Mouse (Mus musculus) bone marrow, adult 2 months (tissue): ENCODE results near the gene Erc2. TPM values are rescaled to one million over a fixed set of nuclear protein-coding genes. Genes with fewer than 3 reads are reported as not detected.

Experiments used
- H3K27ac ChIP-seq: fragments of 200-500 bp; 2 replicates; pipeline ENCODE4 v1.5.1; 2012; ENCODE audit warnings: low read depth, mild to moderate bottlenecking, control low read depth, inconsistent platforms, low read length; ENCODE audit not compliant: control insufficient read depth, poor library complexity, insufficient read depth
- H3K4me1 ChIP-seq: fragments of 200-500 bp; 2 replicates; pipeline ENCODE4 v1.6.1; 2011; ENCODE audit warnings: low read length; ENCODE audit not compliant: control insufficient read depth, insufficient read depth
- H3K4me3 ChIP-seq: fragments of 200-500 bp; replicated peaks from 2 replicates; pipeline ENCODE3; 2011; ENCODE audit warnings: mild to moderate bottlenecking, low read depth, low read length, control low read depth; ENCODE audit not compliant: control insufficient read depth
- CTCF ChIP-seq: fragments of 200-500 bp; IDR thresholded peaks from 2 replicates; pipeline ENCODE4 v1.5.1; 2011; ENCODE audit warnings: low read length, control low read depth; ENCODE audit not compliant: control insufficient read depth, insufficient read depth
- POLR2A ChIP-seq: fragments of 200-500 bp; IDR thresholded peaks from 2 replicates; pipeline ENCODE4 v1.6.1; 2011; ENCODE audit warnings: low read depth, mild to moderate bottlenecking, control low read depth, low read length, borderline replicate concordance; ENCODE audit not compliant: control insufficient read depth
- WGBS: fragments of 180-500 bp; shearing (Covaris S2); methylation state at CpG from one replicate; pipeline ENCODE4 v1.1.7; 2018; 5-methylcytosine and 5-hydroxymethylcytosine counted together
- polyA plus RNA-seq: library from polyadenylated mRNA; stranded (reverse); fragments of >200 nt; gene quantifications from 2 replicates; pipeline ENCODE4 v1.2.4, GENCODE M21; 2011; ENCODE audit warnings: low replicate concordance; ENCODE audit not compliant: missing spikeins, insufficient read depth, insufficient read length

Gene Erc2
- polyA plus RNA-seq, 1 experiment = not detected

- Histone ChIP-seq H3K4me3 (no peak overlapping the region), H3K27ac (no peak overlapping the region), H3K4me1 (no peaks in the 10 kb centered on the region; the same call in 1 of the 2 replicates)
- 76% methylated on average over 6 of the region's 6 CpGs for WGBS
- TF ChIP-seq CTCF = no peak
- TF ChIP-seq POLR2A = no peak
Measured at GRCm38 (mm10) chr14:27973701-27974100, 351.5 kb downstream of the Erc2 start.

- 73% methylated on average over 1 of the region's 1 CpGs for WGBS
- H3K27ac ChIP-seq = no peak overlapping the region
Measured at GRCm38 (mm10) chr14:27975661-27976060, 353.4 kb downstream of the Erc2 start.

GRCm38 (mm10) chr14:27984758-27985157 is 362.5 kb downstream of the Erc2 start:
- WGBS = 77% methylated on average over 3 of the region's 3 CpGs
- TF ChIP-seq CTCF (no peak), POLR2A (no peak)
- Histone ChIP-seq H3K4me3 (no peak overlapping the region), H3K4me1 (no peaks in the 10 kb centered on the region), H3K27ac (no peak overlapping the region)

More at GRCm38 (mm10) chr14:27975661-27976060, 353.4 kb downstream of the Erc2 start:
- TF ChIP-seq CTCF = no peak
- no peak for TF ChIP-seq POLR2A
- no peaks in the 10 kb centered on the region; the same call in 1 of the 2 replicates for H3K4me1 ChIP-seq
- H3K4me3 ChIP-seq = no peak overlapping the region

- TF ChIP-seq CTCF = no peak
- no peak for TF ChIP-seq POLR2A
- no peak overlapping the region for H3K27ac ChIP-seq
- WGBS = 73% methylated on average over 5 of the region's 5 CpGs
- H3K4me1 ChIP-seq = no peaks in the 10 kb centered on the region
- H3K4me3 ChIP-seq = no peak overlapping the region
Measured at GRCm38 (mm10) chr14:27985201-27985600, 363.0 kb downstream of the Erc2 start.

GRCm38 (mm10) chr14:27987422-27987821 is 365.2 kb downstream of the Erc2 start:
- Histone ChIP-seq H3K4me1 (no peaks in the 10 kb centered on the region), H3K27ac (no peak overlapping the region), H3K4me3 (no peak overlapping the region)
- 86% methylated on average over 1 of the region's 1 CpGs for WGBS
- TF ChIP-seq CTCF (no peak), POLR2A (no peak)

GRCm38 (mm10) chr14:27998551-27998950 is 376.3 kb downstream of the Erc2 start:
- WGBS = 47% methylated on average over 3 of the region's 3 CpGs
- Histone ChIP-seq H3K4me3 (no peak overlapping the region), H3K4me1 (no peaks in the 10 kb centered on the region), H3K27ac (no peak overlapping the region)
- no peak for TF ChIP-seq CTCF
- no peak for TF ChIP-seq POLR2A

- Histone ChIP-seq H3K27ac (no peak overlapping the region), H3K4me3 (no peak overlapping the region), H3K4me1 (no peaks in the 10 kb centered on the region)
- TF ChIP-seq POLR2A = no peak
- 36% methylated on average over 4 of the region's 4 CpGs for WGBS
Measured at GRCm38 (mm10) chr14:28004023-28004422, 381.8 kb downstream of the Erc2 start.

- Histone ChIP-seq H3K27ac (no peak overlapping the region), H3K4me3 (no peak overlapping the region), H3K4me1 (no peaks in the 10 kb centered on the region)
- WGBS = 79% methylated on average over 10 of the region's 10 CpGs
- TF ChIP-seq POLR2A (no peak), CTCF (no peak)
Measured at GRCm38 (mm10) chr14:28010536-28011280, 388.5 kb downstream of the Erc2 start.

- WGBS = 77% methylated on average over 6 of the region's 6 CpGs
- TF ChIP-seq CTCF = no peak
- TF ChIP-seq POLR2A = no peak
- Histone ChIP-seq H3K4me1 (no peaks in the 10 kb centered on the region), H3K4me3 (no peak overlapping the region), H3K27ac (no peak overlapping the region)
Measured at GRCm38 (mm10) chr14:28023199-28023598, 401.0 kb downstream of the Erc2 start.
